Mouse (Mus musculus) layer of hippocampus, postnatal 14 days (tissue): ENCODE data around the gene Trim60. TPM values are rescaled to one million over a fixed set of nuclear protein-coding genes. Genes with fewer than 3 reads are reported as not detected.
"Not testable (repeated sequence)": the region's sequence is repeated elsewhere in the genome, so short reads cannot be mapped to it uniquely, and the experiment has no call there.

Experiments used
- DNase-seq, 2 experiments: peaks; one replicate each; pipeline ENCODE4 v3.0.0; 2021 to 2022; ENCODE audit warnings: low spot score in 2 of 2, mixed read lengths in 1 of 2
- long read RNA-seq, 2 experiments: library from polyadenylated mRNA; stranded (forward); transcript quantifications; one replicate each; pipeline ENCODE4 v2.0.0; 2021
- total RNA-seq, 2 experiments: library from RNA; stranded (reverse); gene quantifications; 2 replicates each; pipeline ENCODE4 v1.2.3; 2021

The Trim60 gene
- not detected for total RNA-seq
- long read RNA-seq, experiment 1 = 0 reads
- long read RNA-seq, experiment 2 = 0 reads

- no peak for DNase-seq
These were observed at the start of gene Trim60, which contains the start of gene Trim61 for GRCm38 (mm10) chr8:65018423-65018822. Gene Trim60 (minus strand): TSS chr8:65018584. Gene Trim61 (minus strand): TSS chr8:65018523.

- no peak for DNase-seq
These were observed 49.5 kb upstream of the Trim60 start for GRCm38 (mm10) chr8:65067694-65068472.

GRCm38 (mm10) chr8:65067031-65067430 is 48.6 kb upstream of the Trim60 start:
- no peak for DNase-seq

GRCm38 (mm10) chr8:65065622-65066021 is 47.2 kb upstream of the Trim60 start:
- DNase-seq = no peak

GRCm38 (mm10) chr8:65064071-65064470 is 45.7 kb upstream of the Trim60 start:
- DNase-seq = no peak

GRCm38 (mm10) chr8:65062195-65062594 is 43.8 kb upstream of the Trim60 start:
- DNase-seq = no peak

GRCm38 (mm10) chr8:65056722-65057121 is 38.3 kb upstream of the Trim60 start:
- no peak for DNase-seq

GRCm38 (mm10) chr8:65053968-65054367 is 35.6 kb upstream of the Trim60 start:
- no peak for DNase-seq

- no peak for DNase-seq
These were observed 35.2 kb upstream of the Trim60 start for GRCm38 (mm10) chr8:65053554-65053953.

- no peak for DNase-seq
These were observed 29.4 kb upstream of the Trim60 start for GRCm38 (mm10) chr8:65047801-65048200.

GRCm38 (mm10) chr8:65047193-65047592 is 28.8 kb upstream of the Trim60 start:
- DNase-seq = no peak

- no peak for DNase-seq
These were observed 28.2 kb upstream of the Trim60 start for GRCm38 (mm10) chr8:65046565-65046964.

GRCm38 (mm10) chr8:65037117-65037533 is 18.7 kb upstream of the Trim60 start, which contains the start of gene Apela:
Gene Apela (minus strand): TSS chr8:65037336.
- peak in 1 of 2 experiments; percentile 20 for DNase-seq

GRCm38 (mm10) chr8:65034136-65034535 is 15.8 kb upstream of the Trim60 start:
- no peak for DNase-seq

- DNase-seq = no peak
These were observed 14.7 kb upstream of the Trim60 start for GRCm38 (mm10) chr8:65033056-65033455.

GRCm38 (mm10) chr8:65032107-65032506 is 13.7 kb upstream of the Trim60 start:
- no peak for DNase-seq

- no peak for DNase-seq
These were observed 12.5 kb upstream of the Trim60 start for GRCm38 (mm10) chr8:65030735-65031485.

GRCm38 (mm10) chr8:65029776-65030175 is 11.4 kb upstream of the Trim60 start:
- no peak for DNase-seq

- DNase-seq = no peak
These were observed 10.7 kb upstream of the Trim60 start for GRCm38 (mm10) chr8:65028959-65029686.

GRCm38 (mm10) chr8:65022485-65022884 is 4.1 kb upstream of the Trim60 start:
- DNase-seq = peak; percentile 67 to 71

- DNase-seq = not testable (repeated sequence)
These were observed 10.8 kb downstream of the Trim60 start for GRCm38 (mm10) chr8:65007616-65008015.
